In genomic region chr17:51831702-51832420, GRCm38 (mm10) we compare ENCODE assay signal across 8 mouse cellular contexts. TPM values are rescaled to one million over a fixed set of nuclear protein-coding genes. Genes with fewer than 3 reads are reported as not detected.
DNase-seq lines count a peak whose midpoint lies in the region; ATAC-seq and TF ChIP-seq lines count a peak whose summit lies in the region.

No protein-coding gene starts in this region.

- under 1% methylated on average over 57 of the region's 57 CpGs for WGBS in cerebellum, adult 2 months
- under 1% methylated on average over 57 of the region's 57 CpGs for WGBS in limb, embryonic 10.5 days
- WGBS in midbrain, postnatal 0 days, result under 1% methylated on average over 57 of the region's 57 CpGs

- no peaks in the 10 kb centered on the region for H3K36me3 ChIP-seq in limb, embryonic 10.5 days
- no peaks in the 10 kb centered on the region for H3K36me3 ChIP-seq in midbrain, postnatal 0 days (ENCODE audit: insufficient read depth, low read length)

- H3K27me3 ChIP-seq in cerebellum, adult 2 months (ENCODE audit: control insufficient read depth, insufficient read depth, low read length), result peaks cover 3% of the 10 kb centered on the region; the same call in 1 of the 2 replicates
- peaks cover 96% of the 10 kb centered on the region for H3K27me3 ChIP-seq in limb, embryonic 10.5 days (ENCODE audit: low read depth, poor library complexity, severe bottlenecking)
- H3K27me3 ChIP-seq in midbrain, postnatal 0 days (ENCODE audit: insufficient read depth, low read length), result peaks cover 23% of the 10 kb centered on the region

- no peak for TF ChIP-seq POLR2A in cerebellum, adult 2 months (IDR thresholded peaks at IDR 0.05; ENCODE audit: borderline replicate concordance, insufficient read depth, low read length)

- H3K9me3 ChIP-seq in limb, embryonic 10.5 days (replicated peaks), result no peaks in the 10 kb centered on the region
- H3K9me3 ChIP-seq in midbrain, postnatal 0 days (ENCODE audit: low read length), result no peaks in the 10 kb centered on the region

- peak; percentile 18; the same call in 1 of the 2 replicates for ATAC-seq in midbrain, postnatal 0 days (ENCODE audit: low FRiP score)

- peak overlapping the region; percentile 63 for H3K9ac ChIP-seq in midbrain, postnatal 0 days (replicated peaks; ENCODE audit: low read length, poor library complexity, severe bottlenecking)

- peak overlapping the region; percentile 98 for H3K4me2 ChIP-seq in midbrain, postnatal 0 days (ENCODE audit: low read depth, low read length, poor library complexity, severe bottlenecking)

- DNase-seq in cerebellum, adult 2 months, result peak; percentile 6 to 43
- no peak for DNase-seq in cerebellum, adult 11 months
- peak; percentile 53 for DNase-seq in urinary bladder, adult 2 months (ENCODE audit: low spot score)
- no peak for DNase-seq in urinary bladder, postnatal 10 days (ENCODE audit: low spot score)
- DNase-seq in gastrocnemius, postnatal 4 days (ENCODE audit: low spot score in 2 of 2), result peak; percentile 20 to 29
- peak; percentile 62 for DNase-seq in limb, embryonic 10.5 days (ENCODE audit: low spot score)
- no peak for DNase-seq in midbrain, postnatal 0 days (ENCODE audit: low spot score)
- DNase-seq in urinary bladder, postnatal 25 days (ENCODE audit: low spot score), result peak; percentile 27

- no peak for TF ChIP-seq CTCF in cerebellum, adult 2 months (IDR thresholded peaks at IDR 0.05; ENCODE audit: borderline replicate concordance, insufficient read depth, low read depth, low read length)
- TF ChIP-seq CTCF in midbrain, postnatal 0 days (IDR thresholded peaks at IDR 0.05), result no peak

- H3K27ac ChIP-seq in cerebellum, adult 2 months (ENCODE audit: insufficient read depth, low read length), result no peak overlapping the region
- H3K27ac ChIP-seq in limb, embryonic 10.5 days, result peak overlapping the region; percentile 80
- no peak overlapping the region for H3K27ac ChIP-seq in midbrain, postnatal 0 days (ENCODE audit: low read depth, low read length)

- 0 out of 2 replicates have a peak, but pooled peaks cover 2% of the 10 kb centered on the region for H3K4me1 ChIP-seq in cerebellum, adult 2 months (ENCODE audit: control insufficient read depth, insufficient read depth, low read length)
- H3K4me1 ChIP-seq in limb, embryonic 10.5 days, result peaks cover 25% of the 10 kb centered on the region
- H3K4me1 ChIP-seq in midbrain, postnatal 0 days (ENCODE audit: insufficient read depth, low read length), result peaks cover 5% of the 10 kb centered on the region; the same call in 1 of the 2 replicates

- peak overlapping the region; percentile 73 for H3K4me3 ChIP-seq in cerebellum, adult 2 months (replicated peaks; ENCODE audit: insufficient read depth, low read depth, low read length)
- H3K4me3 ChIP-seq in limb, embryonic 10.5 days, result peak overlapping the region; percentile 68
- peak overlapping the region; percentile 74 for H3K4me3 ChIP-seq in midbrain, postnatal 0 days (ENCODE audit: low read depth, low read length)

RNA-seq across cellular contexts. Expression of gene Satb1, which starts 1.2 kb away (rescaled TPM):
- 23.6 and 24.1 TPM in 2 replicates for polyA plus RNA-seq in cerebellum, adult 2 months (2012; rRNA removed)
- 24.1 and 37.3 TPM in 2 replicates for polyA plus RNA-seq in urinary bladder, adult 2 months (2012; rRNA removed)
- total RNA-seq in gastrocnemius, postnatal 4 days (2021), result 10 to 100 TPM; 66.4 to 68.8 TPM
- 9.4 and 11.0 TPM in 2 replicates for polyA plus RNA-seq in limb, embryonic 10.5 days (2016; fragmentation: Nextera tagmentation; extraction: Ambion mirVana)
- total RNA-seq in midbrain, postnatal 0 days (2014; rRNA removed), result 26.6 and 29.8 TPM in 2 replicates
- 11.7 and 13.6 TPM in 2 replicates for polyA plus RNA-seq in midbrain, postnatal 0 days (2015; fragmentation: Nextera tagmentation; extraction: Ambion mirVana)

Comparison
In these comparisons a context has a peak if more than half of its experiments do, and no peak if none do; other contexts are left out.
1. DNase-seq: peak in cerebellum, adult 2 months (2 of 2), urinary bladder, adult 2 months (single experiment), gastrocnemius, postnatal 4 days (2 of 2), limb, embryonic 10.5 days (single experiment) and urinary bladder, postnatal 25 days (single experiment); none in cerebellum, adult 11 months (single experiment), urinary bladder, postnatal 10 days (single experiment) and midbrain, postnatal 0 days (single experiment).
2. Peak in every context shown above with its lines, with median percentiles within 50 percentile points of each other: H3K4me3 ChIP-seq.